Mouse (Mus musculus) kidney, postnatal 25 days (tissue): ENCODE measurements around the gene Tjp3.

Experiments used
- DNase-seq, 2 experiments: peaks; one replicate each; pipeline ENCODE4 v3.0.0; 2021; ENCODE audit warnings: mixed read lengths in 2 of 2

The Tjp3 gene

DNA sequence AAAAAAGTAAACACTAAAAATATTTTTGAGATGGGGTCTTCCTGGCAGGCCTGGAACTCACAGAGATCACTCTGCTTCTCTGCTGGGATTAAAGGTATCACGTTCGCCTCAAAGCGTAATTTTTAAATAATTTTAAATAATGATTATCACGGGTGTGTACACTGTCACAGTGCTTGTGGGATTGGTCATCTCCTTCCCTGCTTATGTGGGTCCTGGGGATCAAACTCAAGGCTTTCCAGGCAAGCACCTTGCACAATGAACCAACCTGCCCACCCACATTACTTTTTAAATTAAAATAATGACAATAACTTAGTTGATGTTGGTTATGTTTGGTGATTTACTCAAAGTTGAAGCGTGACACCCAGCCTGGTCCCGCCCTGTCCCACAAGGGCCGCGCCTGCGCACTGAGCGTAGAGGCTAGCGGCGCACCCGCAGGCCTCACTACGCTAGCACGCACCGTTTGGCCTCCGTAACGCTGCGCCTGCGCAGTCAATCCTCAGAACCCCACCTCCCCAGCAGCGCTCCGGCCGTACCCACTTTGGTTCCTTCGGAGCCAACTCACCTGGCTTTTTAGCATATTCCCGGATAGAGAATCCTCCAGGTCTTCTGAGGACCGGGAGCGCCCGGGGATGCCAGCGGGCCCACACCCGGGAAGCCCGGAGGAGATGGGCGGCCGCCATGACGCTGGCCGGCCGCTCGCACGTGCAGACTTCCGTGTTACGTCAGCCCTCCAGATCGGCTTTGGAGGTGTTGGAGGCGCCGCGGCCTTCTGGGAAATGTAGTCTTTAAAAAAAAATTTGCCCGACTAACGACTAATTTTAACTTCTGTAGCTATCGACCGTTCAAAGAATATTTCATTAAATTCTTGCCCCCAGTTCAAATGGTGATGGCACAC is 24.9 kb downstream of the Tjp3 start, which contains the start of the genes Mrpl54 and Apba3:
Gene Mrpl54 (minus strand): TSS at position 724 of the 895 bp plus-strand sequence.
Gene Apba3 (plus strand): TSS at position 750 of the 895 bp plus-strand sequence.
- peak; percentile 97 to 98 for DNase-seq

DNA sequence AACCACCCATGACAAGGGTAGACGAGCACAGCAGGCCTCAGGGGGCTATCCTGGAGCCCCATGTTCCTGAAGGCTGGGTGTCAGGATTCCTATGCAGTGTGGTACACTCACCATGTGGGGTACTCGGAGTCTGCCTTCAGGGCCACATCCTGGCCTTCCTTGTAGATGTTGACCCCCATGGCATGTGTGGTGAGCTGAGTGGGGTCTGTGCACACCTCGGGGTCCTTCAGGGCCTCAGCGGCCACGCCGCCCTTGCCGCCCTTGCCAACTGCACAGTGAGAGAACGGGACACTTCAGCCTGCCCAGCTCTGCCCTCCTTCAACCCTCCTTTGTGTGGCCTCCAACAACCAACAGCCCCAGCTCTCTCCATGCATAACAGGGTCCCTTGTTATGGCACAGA is 25.8 kb downstream of the Tjp3 start:
- DNase-seq = no peak

DNA sequence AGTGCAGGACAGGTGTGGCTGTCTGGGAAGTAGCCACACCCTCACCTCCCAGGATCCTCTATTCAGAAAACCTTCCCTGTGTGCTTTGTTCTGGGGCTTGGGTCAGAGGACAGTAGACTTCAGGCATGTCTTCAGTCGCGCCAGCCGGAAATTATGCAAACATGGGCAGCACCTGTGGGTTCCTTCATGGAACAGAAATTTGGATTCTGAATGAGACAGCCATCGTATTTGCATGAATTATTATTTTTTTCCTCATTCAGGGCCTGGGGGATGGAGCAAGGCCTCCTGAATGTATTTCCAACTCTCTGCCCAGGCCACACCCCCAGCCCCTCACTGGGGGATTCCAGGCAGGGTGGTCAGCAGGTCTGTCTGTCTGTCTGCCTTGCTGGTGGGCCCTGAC is 30.4 kb downstream of the Tjp3 start:
- DNase-seq = no peak

DNA sequence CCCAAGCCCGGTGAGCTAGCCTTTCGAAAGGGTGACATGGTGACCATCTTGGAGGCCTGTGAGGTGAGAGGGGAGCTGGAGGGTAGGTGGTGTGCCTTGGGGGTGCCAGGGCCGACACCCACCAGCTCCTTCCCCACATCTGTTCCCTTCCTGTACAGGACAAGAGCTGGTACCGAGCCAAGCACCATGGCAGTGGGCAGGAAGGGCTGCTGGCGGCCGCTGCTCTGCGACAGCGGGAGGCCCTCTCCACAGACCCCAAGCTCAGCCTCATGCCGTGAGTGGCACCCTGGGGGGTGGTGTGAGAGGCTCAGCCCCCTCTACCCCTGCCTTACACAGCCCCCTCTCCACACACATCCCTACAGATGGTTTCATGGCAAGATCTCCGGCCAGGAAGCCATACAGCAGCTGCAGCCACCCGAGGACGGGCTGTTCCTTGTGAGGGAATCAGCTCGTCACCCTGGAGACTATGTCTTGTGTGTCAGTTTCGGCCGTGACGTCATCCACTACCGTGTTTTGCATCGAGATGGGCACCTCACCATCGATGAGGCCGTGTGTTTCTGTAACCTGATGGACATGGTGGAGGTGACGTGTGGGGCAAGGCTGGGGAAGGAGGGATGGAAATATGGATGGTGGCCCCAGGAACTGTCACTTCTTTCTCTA is 32.0 kb downstream of the Tjp3 start:
- DNase-seq = no peak

DNA sequence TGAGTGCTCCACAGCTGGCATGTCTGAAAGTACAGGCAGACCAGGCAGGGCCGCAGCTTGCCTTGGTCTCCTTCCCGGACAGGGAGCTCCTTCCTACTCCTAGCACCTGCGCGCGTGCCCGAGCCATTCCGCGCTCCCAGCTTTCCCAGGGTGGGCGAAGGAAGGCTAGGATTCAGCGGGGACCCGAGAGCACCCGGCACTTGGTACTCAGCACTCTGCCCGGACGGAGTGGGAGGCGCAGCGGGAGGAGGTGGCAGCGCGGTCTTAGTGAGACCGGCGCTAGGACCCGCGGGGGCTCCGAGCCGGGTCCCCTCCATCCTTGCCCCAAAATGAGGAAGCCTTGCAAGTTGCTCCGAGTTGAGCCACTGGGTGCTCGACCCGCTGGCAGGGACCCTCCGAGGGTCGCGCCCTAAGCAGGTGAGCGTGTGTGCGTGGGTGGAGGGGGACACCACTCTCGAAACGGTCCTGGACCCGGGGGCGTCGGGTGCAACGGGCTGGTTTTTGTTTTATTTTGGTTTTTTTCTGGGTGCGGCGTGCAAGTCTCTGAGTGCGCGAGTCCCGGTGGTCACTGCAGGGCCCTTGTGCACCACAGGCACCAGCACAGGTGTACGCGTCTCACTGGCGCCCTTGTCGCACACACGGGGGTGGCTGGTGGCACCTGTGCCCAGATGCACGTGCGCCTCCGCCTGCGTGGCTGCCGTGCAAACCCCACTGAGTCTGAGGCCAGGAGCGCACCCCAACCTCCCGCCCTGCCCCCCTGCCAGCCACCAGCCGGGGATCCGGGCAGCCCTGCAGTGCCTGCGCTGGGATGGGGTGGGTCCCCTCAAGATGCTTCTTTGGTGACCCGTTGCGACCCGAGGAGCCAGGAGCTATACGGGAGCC is 34.0 kb downstream of the Tjp3 start:
- no peak for DNase-seq

DNA sequence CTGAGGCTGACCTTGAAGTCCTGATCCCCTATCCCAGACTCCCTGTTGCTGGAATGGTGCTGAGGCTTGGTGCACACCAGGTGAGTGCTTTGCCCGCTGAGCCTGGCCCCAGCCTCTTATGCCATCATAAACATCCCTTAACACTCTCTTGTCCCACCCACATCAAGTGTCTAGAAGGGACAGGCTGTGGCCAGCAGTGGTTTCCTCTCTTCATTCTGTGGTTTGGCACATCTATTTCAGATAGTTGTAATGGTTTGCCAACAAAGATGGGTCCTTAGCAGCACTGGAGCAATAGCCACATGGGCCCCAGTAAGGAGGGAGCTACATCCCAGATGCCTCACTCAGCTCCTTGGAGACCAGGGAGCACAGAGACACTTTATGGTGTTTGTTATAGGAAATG is 36.5 kb downstream of the Tjp3 start:
- no peak for DNase-seq

DNA sequence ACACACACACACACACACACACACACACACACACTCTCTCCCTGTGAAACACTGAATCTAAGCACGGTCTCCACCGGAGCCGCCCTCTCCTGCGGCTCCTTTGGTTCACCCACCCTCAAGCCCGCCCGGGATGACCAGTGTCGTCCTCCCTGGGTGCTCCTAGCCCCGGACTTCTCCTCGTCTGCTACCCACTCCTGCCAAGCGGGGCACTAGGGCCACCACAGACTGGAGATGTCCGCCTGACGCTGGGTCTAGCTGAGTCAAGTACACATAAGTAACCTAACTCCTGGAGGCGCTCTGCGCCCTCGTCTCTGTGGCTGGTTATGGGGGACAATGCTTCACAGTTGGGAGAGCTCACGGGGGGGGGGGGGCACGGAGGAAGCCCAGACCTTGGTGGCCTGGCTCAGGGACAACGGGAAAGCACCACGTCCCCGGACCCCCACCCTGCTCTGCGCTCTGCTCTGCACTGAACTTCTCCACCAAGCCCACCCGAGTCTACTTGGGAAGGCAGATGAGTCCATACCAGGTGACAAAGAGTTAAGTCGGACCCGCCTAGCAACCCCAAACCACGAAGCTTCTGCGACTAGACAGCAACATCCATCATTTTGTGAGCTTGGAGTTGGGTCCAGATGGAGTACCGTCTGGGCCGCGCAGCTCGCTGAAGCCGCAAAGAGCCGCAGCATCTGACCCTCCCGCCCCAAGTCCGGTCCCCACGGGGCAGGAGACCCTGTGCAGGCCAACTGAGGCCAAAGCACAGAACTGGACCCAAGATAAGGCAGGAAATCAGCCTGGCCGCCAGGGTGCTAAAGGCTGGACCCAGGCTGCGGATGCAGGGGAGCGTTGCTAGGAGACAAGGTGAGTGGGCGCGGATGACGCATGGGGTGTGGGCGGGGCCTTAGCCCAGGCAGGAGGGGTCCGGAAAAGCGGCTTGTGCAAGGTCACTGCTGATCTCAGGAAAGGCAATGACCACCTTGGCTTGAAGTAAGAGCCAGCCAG is 38.7 kb downstream of the Tjp3 start, which contains the start of gene Matk:
Gene Matk (plus strand): TSS at position 512 of the 996 bp plus-strand sequence.
- peak; percentile 48 to 65 for DNase-seq

DNA sequence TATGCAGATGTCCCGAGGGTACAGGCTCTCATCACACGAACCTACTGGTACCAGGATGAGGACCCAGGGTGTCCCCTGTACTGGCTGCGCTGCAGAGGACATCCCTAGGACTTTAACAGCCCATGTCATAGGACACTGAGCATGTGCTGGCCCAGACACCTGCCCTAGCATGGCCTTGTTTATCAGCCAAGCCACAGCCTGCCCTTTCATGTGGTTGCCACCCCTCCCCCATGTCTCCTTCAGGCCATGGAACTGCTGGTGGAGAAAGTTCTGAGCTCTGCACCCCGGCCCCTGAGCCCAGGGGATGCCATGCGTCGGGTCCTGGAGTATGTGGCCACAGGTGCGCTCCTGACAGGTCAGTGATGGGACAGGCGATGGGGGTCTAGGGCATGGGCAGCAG is 41.9 kb downstream of the Tjp3 start:
- DNase-seq = peak in 1 of 2 experiments; percentile 25

DNA sequence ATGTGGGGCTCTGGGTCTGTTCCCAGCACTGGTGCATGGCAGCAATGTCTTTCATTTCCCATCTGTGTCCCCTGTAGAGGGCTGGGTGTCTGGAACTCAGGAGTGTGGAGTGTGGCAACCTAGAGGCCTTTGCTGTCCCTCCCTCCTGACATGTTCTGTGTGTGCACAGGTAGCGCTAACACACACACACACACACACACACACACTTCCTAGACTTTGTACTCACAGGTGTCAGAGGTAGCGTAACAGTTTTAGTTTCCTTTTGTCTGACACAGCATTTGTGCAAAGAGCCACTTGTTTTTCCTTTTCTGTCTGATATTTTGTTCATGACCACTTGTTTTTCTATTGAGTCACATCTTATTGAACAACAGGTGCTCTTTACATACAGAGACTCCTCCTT is 43.6 kb downstream of the Tjp3 start:
- DNase-seq = no peak

DNA sequence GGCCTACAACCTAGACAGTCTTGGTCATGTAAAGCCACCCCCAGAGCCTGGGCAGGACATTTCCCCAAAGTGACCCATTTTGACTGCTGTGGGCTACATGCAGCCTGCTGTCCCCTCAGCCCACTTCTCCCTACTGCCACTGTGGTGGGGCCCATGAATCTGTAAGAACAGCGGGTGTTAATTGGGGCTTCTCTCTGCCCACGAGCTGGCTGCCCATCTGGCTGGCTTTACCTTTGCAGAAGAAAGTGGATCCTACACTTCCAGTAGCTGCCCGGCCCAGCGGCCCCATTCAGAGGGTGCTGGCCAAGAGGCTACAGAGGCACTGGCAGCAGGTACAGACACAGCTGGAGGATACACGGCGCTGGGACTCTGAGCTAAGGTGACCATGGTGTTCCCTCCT is 46.2 kb downstream of the Tjp3 start:
- DNase-seq = no peak

DNA sequence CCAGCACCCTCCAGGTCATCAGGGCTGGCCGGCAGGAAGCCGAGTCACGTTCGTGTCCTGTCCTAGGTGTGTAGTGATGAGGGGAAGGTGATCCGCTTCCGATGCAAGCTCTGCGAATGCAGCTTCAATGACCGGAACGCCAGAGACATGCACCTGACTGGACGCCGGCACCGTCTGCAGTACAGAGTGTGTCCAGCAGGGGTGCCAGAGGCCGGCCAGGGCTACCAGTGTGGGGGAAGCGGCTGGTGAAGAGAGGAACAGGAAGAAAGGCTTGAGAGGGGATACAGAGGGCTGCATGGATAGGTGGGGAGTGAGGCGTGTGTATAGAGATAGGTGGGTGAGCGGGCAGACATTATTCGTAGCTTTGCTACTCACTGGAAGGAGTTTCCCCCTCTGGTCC is 46.8 kb downstream of the Tjp3 start:
- DNase-seq = peak; percentile 79 to 84

DNA sequence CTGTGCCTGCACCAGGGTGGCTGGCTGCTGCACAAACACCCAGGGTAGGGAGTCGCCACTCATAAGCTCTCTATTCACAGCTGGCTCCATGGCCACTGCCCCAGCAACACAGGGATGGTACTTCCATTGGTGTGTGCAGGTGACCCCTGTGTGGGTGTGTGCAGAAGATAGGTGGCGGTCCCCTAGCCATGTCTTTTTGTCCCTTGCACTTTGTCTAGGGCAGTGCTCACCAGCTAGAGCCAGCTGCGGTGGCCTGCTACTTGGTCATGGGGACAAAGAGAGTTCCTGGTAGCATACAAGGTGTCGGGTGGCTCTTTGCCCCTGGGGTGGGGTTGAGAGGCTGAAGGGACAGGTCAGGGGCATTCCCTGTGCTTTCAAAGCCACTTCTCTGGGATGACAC is 47.2 kb downstream of the Tjp3 start:
- DNase-seq = no peak

DNA sequence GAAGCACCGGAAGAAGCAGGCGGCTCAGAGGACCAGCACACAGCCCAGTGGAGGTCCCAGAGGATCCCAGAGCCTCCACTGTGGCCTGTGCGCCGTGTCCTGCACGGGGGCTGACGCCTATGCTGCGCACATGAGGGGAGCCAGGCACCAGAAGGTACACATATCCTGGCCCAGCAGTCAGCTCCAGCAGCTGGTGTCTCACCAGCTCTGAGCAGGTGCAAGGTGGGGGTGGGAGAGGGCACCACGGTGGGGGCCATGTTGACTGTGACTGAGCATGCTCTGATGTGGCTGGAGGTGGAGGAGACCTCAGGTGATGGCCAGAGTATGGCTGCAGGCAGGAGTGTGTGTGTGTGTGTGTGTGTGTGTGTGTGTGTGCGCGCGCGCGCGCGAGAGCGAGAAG is 49.4 kb downstream of the Tjp3 start:
- no peak for DNase-seq

DNA sequence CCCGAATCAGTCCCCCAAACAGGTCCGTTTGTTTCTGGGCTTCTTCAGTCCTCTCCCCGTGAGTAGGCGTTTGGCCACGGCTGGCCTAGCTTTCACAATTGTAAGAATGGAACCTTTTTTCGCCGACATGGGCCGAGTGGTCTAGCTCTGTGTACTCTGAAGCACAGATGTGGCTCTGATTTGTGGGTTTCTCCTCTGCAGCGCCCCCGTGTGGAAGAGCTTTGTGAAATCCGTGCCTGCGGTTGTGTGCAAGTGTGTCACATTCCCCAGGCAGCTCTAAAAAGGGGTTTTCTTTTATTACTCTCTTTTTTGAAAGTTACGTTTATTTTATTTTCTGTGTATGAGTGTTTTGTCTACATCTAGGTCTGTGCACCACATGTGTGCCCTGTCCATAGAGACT is 50.5 kb downstream of the Tjp3 start:
- DNase-seq = peak in 1 of 2 experiments; percentile 65

DNA sequence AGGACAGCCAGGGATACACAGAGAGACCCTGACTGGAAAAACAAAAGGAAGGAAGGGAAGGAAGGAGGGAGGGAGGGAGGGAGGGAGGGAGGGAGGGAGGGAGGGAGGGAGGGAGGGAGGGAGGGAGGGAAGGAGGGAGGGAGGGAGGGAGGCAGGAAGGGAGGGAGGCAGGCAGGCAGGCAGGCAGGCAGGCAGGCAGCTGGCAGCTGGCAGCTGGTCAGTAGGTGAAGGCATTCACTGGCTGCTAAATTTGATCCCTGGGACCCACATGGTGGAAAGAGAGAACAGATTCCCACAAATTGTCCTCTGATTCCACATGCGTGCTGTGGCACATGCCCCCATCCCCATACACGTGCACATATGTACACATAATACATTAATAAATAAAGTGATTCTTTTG is 52.8 kb downstream of the Tjp3 start:
- DNase-seq = no peak

DNA sequence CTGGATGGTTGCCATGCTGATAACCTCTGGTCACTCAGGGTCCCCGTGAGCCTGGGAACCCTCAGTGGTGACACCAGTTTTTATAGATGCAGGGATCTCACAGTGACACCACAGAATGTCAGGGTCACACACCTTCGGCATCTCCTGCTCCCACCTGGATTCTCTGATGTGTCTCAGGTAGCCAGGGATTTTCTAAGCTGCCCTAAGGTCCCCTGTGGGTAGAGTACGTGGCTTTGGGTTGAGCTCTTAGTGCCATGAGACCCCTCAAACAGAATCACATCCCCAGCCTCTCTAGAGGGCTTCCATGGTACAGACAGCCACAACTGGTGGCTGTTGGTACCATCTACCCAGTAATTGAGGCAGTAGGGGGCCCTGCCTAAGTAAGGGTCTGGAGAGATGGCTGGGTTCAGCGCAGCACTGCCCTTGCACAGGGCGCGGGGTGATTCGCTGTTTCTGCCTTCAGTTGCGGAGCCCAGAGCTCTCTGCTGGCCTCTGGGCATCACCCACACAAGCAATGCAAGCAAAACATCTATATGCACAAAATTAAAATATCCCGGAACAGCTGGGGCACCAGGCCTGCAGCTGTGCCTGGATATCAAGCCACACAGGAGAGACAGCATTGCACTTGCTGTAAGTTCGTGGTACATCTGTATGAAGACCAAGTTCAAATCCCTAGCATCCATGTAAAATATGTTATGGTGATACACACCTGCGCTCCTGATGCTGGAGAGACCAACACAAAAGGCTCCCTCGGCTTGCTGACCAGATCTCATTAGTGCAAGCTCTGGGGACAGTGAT is 54.7 kb downstream of the Tjp3 start:
- no peak for DNase-seq

DNA sequence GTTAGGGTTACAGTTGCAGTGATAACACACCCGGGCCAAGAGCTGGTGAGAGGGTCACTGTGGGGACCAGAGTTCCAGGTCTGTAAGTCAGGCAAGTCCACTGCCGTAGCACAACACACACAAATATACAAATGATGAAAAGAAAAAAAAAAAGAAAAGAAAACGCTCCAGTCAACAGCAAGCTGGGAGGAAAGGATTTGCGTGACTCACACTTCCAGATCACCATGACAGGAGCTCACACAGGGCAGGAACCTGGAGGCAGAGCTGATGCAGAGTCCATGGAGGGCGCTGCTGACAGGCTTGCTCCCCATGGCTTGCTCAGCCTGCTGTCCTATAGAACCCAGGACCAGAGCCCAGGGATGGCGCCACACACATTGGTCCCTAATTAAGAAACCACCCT is 57.2 kb downstream of the Tjp3 start:
- DNase-seq = no peak

DNA sequence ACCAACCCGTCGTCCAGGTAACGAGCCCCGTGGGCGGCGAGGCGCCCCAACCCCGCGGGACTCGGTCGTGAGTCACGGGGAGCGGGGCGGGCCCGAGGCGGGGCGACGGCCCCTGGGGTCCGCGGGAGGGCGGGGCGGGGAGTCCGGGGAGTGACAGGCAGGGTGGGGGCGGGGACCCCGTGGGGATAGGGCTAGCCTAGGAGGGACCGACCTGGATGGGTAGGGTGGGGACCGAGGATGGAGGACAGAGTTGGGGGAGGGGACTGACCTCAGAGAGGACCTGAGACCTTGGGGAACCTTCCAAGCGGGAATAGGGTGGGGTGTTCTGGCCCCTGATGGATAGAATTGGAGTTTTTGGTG is 58.2 kb downstream of the Tjp3 start:
- no peak for DNase-seq

DNA sequence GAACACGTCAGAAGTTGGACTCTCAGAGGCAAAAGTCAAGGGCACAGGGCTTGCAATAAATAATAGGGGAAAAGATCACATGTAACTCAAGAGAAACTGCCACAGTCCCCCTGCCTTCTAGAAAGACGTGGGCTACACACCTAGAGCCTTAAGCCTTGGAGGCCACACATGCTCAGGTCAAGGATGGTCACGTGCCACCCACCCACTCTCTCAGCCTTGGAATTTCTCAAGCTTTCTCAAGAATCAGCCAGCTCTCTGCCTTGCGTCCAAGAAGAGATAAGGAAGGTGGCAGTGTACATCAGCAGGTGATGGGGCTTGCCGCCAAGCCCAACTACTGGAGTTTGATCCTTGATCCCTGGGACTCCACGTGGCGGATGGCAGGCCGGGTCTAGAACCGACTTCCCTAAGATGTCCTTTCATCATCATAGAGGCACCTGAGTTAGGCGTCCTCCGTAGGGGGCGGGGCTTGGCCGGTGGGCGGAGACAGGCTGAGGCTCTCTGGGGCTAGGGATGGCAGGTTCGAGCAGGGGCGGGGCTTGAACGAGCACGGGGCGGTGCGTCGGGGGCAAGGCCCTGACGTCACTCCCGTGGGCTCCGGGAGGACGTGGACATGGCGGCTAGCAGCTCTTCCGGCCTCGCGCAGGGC is 58.7 kb downstream of the Tjp3 start, which contains the start of gene Zfr2:
Gene Zfr2 (plus strand): TSS at position 576 of the 646 bp plus-strand sequence.
- DNase-seq = peak; percentile 94 to 95

DNA sequence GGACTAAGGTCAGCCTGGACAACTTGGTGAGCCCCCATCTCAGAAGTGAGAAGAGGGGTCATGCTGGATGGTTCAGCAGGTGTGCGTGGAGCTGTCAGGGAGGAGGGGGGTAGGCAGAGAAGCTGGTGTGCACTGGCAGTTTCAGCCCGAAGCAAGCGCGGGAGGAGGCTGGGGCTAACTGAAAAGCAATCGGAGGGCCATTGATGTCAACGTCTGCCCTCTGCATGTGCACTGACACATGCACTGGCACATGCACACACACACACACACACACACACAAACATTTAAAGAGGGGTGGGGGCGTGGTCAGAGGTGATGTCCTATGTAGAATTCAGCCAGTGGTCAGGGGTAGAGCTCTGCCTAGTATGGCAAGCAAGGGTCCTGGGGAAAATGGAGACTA is 59.9 kb downstream of the Tjp3 start:
- no peak for DNase-seq
